Mouse (Mus musculus) spleen, postnatal 14 days (tissue): ENCODE results near the gene Pgam1.
"Not testable (repeated sequence)": the region's sequence is repeated elsewhere in the genome, so short reads cannot be mapped to it uniquely, and the experiment has no call there.

ENCODE experiments used
- DNase-seq, 2 experiments: peaks; one replicate each; pipeline ENCODE4 v3.0.0; 2021 to 2022; ENCODE audit warnings: low spot score in 2 of 2

Pgam1 gene

DNA sequence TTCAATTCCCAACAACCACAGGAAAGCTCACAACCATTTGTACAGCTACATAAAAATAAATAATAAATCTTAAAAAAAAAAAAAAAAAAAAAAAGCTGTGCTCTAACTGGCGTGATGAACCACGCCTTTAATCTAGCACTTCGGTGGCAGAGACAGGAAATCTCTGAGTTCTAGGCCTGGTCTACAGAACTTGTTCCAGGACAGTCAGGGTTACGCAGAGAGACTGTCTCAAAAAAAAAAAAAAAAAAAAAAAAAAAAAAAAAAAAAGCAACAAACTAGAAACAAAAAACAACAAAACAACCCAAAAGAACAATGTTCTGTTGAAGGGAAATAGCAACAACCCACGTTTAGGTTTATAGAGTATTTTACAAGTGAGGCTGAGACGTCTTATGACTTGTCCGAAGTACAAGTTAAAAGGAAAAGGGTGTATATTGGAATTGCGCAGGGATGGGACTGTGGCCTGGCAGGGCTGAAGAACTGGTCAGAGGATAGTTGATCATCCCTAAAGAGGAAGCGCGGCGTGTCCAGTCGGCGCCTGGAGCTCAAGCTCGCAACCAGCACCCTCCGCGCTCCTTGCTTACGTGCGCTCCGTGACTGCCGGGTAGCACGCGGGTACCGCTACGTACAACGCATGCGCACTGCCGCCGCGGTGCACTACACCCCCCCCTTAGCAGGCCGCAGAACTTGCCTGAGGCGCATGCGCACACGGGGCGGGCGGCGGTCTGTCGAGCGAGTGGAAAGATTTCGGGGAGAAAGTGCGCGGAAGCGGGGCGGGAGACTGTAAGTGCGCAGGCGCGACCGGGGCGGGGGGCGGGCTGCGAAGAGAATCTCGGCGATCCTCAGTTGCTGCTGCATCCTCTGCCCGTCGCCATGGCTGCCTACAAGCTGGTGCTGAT lies at the start of gene Pgam1:
Pgam1 (plus strand) TSS at position 746 of the 896 bp plus-strand sequence.
- peak; percentile 94 to 95 for DNase-seq

DNA sequence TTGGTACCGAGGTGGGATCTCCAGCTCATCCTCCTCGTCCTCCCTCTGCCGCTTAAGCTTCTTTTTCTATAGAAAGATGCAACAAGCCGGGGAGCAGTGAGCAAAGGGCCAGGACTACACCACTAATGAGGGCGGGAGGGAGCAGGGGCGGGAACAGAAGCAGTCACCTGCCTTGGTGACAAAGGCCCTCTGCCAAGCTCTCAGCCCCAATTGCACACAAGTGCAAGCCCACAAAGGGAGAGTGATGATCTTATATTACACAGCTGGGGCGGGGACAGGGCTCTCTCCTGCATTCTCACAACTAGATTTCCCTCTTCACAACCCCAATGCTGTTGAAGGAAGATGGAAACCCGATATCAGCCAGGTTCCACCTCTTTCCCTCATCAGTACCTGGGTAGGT lies 45.0 kb upstream of the Pgam1 start:
- no peak for DNase-seq

- no peak for DNase-seq
Observed at GRCm38 (mm10) chr19:41869296-41869695, 42.4 kb upstream of the Pgam1 start.

GRCm38 (mm10) chr19:41869946-41870345 lies 41.8 kb upstream of the Pgam1 start:
- DNase-seq = not testable (repeated sequence)

GRCm38 (mm10) chr19:41872285-41872684 lies 39.4 kb upstream of the Pgam1 start:
- DNase-seq = no peak

GRCm38 (mm10) chr19:41874356-41874755 lies 37.4 kb upstream of the Pgam1 start:
- DNase-seq = no peak

DNA sequence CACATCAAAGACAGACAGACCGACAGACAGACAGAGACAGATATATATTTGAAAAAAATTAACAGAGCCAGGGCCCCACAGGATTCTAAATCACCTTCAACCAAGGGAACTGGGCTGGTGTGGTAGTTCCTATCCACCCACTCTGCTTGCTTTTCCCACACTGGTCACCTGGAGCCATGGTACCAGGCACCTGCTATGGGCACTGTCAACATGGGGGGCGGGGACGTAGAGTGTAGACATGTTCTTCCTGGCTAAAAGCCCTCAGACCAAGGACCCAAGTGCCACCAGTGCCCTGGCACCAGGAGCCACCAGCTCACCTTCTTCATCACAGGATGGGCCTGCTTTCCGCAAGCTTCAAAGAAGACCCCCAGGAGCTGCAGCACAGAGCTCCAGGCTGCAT lies 29.9 kb upstream of the Pgam1 start:
- DNase-seq = no peak

- no peak for DNase-seq
Observed at GRCm38 (mm10) chr19:41883882-41884281, 27.8 kb upstream of the Pgam1 start.

DNA sequence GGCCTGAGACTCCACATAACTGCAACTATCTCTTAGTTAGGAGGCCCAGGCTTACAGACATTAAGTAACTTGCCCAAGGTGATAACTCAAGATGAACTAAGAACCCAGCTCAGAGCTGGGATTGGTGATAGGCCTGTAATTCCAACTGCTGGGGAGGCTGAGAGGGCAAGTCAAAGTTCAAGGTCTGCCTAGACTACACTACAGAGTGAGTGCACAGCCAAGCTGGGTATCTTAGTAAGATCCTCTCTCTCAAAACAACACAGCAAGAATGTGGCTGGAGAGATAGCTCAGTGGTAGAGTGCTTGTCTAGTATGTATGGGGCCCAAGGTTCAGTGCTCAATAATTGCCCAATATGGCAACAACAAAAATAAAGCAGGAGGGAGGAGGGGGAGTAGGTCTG lies 23.5 kb upstream of the Pgam1 start:
- no peak for DNase-seq

DNA sequence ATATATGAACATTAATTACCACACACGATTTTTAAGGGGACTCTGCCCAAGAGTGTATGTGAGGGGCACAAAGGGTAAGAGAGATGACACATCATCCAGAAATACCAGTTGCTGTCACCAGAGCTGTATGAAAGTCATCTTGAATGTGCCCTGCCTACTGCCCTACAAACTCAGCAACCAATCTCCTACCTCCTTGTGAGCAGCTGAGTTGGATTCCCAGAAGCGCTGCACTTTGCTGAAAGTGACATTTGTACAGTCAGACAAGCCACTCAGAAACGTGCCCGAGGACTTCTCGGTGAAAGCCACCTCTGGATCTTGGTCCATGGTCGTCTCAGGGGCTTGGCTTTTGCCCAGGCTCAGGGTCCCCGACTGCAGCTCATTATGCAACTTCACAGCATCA lies 16.8 kb upstream of the Pgam1 start:
- DNase-seq = no peak

- DNase-seq = peak; percentile 41 to 69
Observed at GRCm38 (mm10) chr19:41895460-41896318, 16.0 kb upstream of the Pgam1 start, which contains the start of gene Rrp12. Gene Rrp12 (minus strand): TSS chr19:41896173.

DNA sequence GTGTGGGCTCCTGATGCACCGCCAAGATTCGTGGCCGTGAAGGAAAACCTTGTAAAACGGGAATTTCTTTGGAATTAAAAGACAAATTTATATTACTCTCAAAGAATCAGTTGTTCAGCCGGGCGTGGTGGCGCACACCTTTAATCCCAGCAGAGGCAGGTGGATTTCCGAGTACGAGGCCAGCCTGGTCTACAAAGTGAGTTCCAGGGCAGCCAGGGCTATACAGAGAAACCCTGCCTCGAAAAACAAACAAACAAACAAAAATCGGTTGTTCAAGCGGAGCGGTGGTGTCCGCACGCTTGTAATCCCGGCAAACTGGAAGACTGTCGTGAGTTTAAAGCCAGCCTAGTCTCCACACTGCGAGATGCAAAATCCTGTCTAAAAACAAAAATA lies 15.4 kb upstream of the Pgam1 start:
- DNase-seq = no peak

- no peak for DNase-seq
Observed at GRCm38 (mm10) chr19:41898860-41899259, 12.9 kb upstream of the Pgam1 start.

GRCm38 (mm10) chr19:41900495-41901090 lies 11.1 kb upstream of the Pgam1 start:
- no peak for DNase-seq

GRCm38 (mm10) chr19:41901696-41902095 lies 10.0 kb upstream of the Pgam1 start:
- DNase-seq = no peak

DNA sequence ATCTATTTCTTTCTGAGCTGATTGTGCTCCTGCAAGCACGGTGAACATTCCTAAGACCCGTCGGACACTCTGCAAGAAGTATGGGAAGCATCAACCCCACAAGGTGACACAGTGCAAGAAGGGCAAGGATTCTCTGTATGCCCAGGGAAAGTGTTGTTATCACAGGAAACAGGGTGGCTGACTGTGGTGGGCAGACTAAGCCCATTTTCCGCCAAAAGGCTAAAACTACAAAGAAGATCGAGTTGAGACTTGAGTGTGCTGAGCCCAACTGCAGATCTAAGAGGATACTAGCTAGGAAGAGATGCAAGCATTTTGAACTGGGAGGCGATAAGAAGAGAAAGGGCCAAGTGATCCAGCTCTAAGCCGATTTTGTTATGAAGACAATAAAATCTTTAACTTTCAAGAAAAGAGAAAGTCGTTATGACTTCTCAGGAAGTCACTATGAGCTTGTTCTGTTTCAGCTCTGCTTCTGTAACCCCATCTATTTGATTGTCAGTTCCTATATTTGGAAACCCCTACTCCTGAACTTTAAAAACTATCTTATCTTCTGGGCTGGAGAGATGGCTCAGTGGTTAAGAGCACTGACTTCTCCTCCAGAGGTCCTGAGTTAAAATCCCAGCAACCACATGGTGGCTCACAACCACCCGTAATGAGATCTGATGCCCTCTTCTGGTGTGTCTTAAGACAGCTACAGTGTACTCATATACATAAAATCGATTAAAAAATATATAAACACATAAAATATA lies 8.7 kb upstream of the Pgam1 start:
- DNase-seq = no peak

- no peak for DNase-seq
Observed at GRCm38 (mm10) chr19:41905246-41905645, 6.5 kb upstream of the Pgam1 start.

DNA sequence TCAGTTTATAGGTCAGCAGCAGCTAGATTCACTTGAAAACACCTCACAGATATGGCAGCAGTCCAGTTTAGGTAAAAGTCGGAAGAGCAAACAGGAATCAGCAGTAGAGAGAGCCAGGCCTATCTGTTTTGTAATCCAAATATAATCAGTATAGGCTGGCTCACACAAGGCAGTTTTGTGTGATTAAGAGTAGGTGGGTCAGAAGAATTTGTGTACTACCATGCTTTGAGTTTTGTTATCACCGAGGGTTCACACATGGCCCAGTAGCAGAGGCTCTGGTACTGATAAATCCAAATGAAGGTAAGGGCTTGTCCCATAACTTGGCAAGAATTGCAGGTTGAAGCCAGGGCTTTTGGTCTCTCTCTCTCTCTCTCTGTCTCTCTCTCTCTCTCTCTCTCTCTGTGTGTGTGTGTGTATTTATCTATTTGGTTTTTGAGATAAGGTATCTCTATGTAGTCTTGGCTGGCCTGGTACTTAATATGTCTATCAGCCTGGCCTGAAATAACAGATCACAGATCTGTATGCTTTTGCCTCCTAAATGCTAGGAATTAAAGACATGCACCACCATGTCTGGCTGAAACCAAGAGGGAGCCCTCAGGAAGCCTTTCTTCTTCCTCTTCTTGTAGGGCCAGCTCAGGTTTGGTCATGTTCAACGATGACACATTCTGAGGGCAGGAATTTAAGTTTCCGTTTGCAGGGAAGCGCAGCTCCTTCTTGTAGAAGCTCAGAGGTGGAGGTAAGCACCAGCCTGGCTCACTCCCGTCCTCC lies 5.2 kb upstream of the Pgam1 start:
- DNase-seq = no peak

- no peak for DNase-seq
Observed at GRCm38 (mm10) chr19:41907079-41907760, 4.5 kb upstream of the Pgam1 start.

DNA sequence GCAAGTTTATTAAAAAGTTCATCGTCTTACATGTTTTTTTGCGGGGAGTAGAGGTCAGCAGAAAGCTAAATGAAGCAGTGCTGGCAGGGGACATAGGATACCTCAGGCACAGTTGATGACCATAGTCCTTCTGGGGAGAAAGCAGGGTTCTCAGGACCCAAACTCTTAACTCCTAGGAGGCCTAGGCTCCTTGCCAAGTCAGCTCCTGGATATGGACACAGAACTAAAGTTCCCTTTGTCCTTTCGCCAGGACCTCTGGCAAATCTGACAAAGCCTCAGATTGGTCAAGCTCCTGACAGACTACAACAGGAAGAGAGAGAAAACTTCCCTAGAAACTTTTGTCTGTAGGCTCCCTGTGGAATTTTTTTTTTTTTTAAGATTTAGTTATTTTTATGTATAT lies 3.0 kb upstream of the Pgam1 start:
- DNase-seq = no peak
